Mouse (Mus musculus) small intestine, adult 2 months (tissue): ENCODE results near the gene Nlrc4.

Experiments used
- CTCF ChIP-seq: fragments of 200-500 bp; IDR thresholded peaks from 2 replicates; pipeline ENCODE4 v1.5.1; 2012; ENCODE audit warnings: low read depth, mild to moderate bottlenecking, control low read depth, inconsistent platforms, low read length, moderate library complexity, mixed read lengths; ENCODE audit not compliant: insufficient replicate concordance, insufficient read length; ENCODE audit errors: extremely low read depth
- POLR2A ChIP-seq: fragments of 200-500 bp; IDR thresholded peaks from 2 replicates; pipeline ENCODE4 v1.6.1; 2012; ENCODE audit warnings: low read depth, mild to moderate bottlenecking, control low read depth, inconsistent platforms, low read length, moderate library complexity

DNA sequence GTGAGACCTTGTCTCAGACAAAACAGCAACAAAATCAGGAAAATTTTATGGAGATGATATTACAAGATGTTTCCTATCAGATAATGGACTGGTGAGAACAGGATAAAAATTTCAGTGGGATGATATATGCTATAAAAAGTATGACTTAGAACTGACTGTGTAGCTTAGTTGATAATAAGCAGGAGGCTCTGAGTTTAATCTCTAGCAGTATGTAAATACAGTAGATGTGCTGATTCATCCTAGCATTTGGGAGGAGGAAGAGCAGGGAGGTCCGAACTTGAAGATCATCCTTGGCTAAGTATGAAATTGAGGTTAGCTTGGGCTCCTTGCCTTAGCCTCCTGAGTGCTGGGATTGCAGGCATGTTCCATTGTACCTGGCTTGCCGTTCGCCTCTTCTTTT is 32.6 kb upstream of the Nlrc4 start:
- no peak for TF ChIP-seq CTCF
- TF ChIP-seq POLR2A = no peak
